Mouse (Mus musculus) forebrain, embryonic 15.5 days (tissue): ENCODE data around the gene Ube2m. TPM values are rescaled to one million over a fixed set of nuclear protein-coding genes. Genes with fewer than 3 reads are reported as not detected.
A peak's percentile ranks its signal among the peaks of the same experiment; 100 is the strongest.

Experiments
- ATAC-seq: fragments of 200-750 bp; cut with Nextera tagmentation; replicated peaks from 2 replicates; pipeline ENCODE4 v1.8.0; 2017; ENCODE audit warnings: mild to moderate bottlenecking, moderate TSS enrichment, moderate library complexity
- H3K27ac ChIP-seq: fragments of 300-500 bp; sonication (generic); replicated peaks from 2 replicates; pipeline ENCODE4 v1.5.1; 2015; ENCODE audit warnings: mild to moderate bottlenecking, inconsistent platforms
- H3K27me3 ChIP-seq: fragments of 300-500 bp; sonication (generic); 2 replicates; pipeline ENCODE4 v1.6.1; 2015; ENCODE audit warnings: inconsistent platforms
- H3K36me3 ChIP-seq: fragments of 300-500 bp; sonication (generic); 2 replicates; pipeline ENCODE4 v1.6.1; 2015; ENCODE audit warnings: mild to moderate bottlenecking, inconsistent platforms
- H3K4me1 ChIP-seq: fragments of 300-500 bp; sonication (generic); 2 replicates; pipeline ENCODE4 v1.6.1; 2015; ENCODE audit warnings: inconsistent platforms
- H3K4me2 ChIP-seq: fragments of 300-500 bp; sonication (generic); replicated peaks from 2 replicates; pipeline ENCODE4 v1.6.1; 2015; ENCODE audit warnings: mild to moderate bottlenecking, inconsistent platforms
- H3K4me3 ChIP-seq: fragments of 300-500 bp; sonication (generic); 2 replicates; pipeline ENCODE4 v1.5.1; 2015; ENCODE audit warnings: mild to moderate bottlenecking, inconsistent platforms
- H3K9ac ChIP-seq: fragments of 300-500 bp; sonication (generic); replicated peaks from 2 replicates; pipeline ENCODE4 v1.6.1; 2015; ENCODE audit warnings: mild to moderate bottlenecking, inconsistent platforms
- H3K9me3 ChIP-seq: fragments of 300-500 bp; sonication (generic); 2 replicates; pipeline ENCODE4 v1.6.1; 2016; ENCODE audit warnings: inconsistent platforms
- WGBS: fragments of 180-500 bp; shearing (Covaris S2); methylation state at CpG from one replicate; pipeline ENCODE4 v1.1.7; 2015; ENCODE audit warnings: mixed read lengths; 5-methylcytosine and 5-hydroxymethylcytosine counted together
- polyA plus RNA-seq: library from polyadenylated mRNA; unstranded; fragments of >200 nt; fragmentation: Nextera tagmentation; extraction: Ambion mirVana; gene quantifications from 2 replicates; pipeline ENCODE4 v1.2.1, GENCODE M21; 2015

The Ube2m gene
- polyA plus RNA-seq, 1 experiment from 2014 or later = 118 TPM

DNA sequence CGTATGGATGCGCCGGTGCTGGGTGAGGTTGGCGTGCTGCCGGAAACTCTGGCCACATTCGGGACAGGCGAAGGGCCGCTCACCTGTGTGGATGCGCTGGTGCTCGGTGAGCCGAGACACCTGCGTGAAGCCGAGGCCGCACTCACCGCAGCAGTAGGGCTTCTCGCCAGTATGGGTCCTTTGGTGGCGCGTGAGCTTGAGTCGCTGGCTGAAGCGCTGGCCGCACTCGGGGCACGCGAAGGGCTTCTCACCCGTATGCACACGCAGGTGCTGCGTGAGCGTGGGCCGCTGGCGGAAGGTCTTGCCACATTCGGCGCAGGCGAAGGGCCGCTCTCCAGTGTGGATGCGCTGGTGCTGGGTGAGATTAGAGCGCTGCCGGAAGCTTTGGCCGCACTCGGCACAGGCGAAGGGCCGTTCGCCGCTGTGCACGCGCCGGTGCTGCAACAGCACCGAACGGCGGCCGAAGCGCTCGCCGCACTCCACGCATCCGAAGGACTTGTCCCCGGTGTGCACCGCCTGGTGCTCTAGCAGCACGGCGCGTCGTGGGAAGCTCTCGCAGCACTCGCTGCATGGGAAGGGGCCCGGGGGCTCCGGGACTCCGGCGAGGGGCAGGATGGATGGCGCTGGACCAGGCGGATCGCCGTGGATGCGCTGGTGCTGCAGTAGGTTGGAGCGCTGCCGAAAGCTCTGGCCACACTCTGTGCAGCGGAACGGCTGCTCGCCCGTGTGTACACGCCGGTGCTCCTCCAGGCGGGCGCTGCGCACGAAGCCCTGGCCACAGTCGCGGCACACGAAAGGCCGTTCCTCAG is 5.6 kb upstream of the Ube2m start:
- Histone ChIP-seq H3K9me3 (no peaks in the 10 kb centered on the region), H3K27me3 (peaks cover 37% of the 10 kb centered on the region), H3K4me2 (peak overlapping the region; percentile 92), H3K27ac (no peak overlapping the region), H3K4me3 (peak overlapping the region; percentile 49), H3K9ac (peak overlapping the region; percentile 69), H3K36me3 (no peaks in the 10 kb centered on the region), H3K4me1 (peaks cover 22% of the 10 kb centered on the region)
- 5% methylated on average over 88 of the region's 88 CpGs for WGBS
- ATAC-seq = peak; percentile 53

- no peak for ATAC-seq
- Histone ChIP-seq H3K27me3 (peaks cover 37% of the 10 kb centered on the region), H3K4me1 (peaks cover 25% of the 10 kb centered on the region), H3K4me2 (peak overlapping the region; percentile 92), H3K36me3 (no peaks in the 10 kb centered on the region), H3K4me3 (peak overlapping the region; percentile 49; the same call in 1 of the 2 replicates), H3K9me3 (no peaks in the 10 kb centered on the region), H3K27ac (no peak overlapping the region), H3K9ac (no peak overlapping the region)
- WGBS = 41% methylated on average over 16 of the region's 16 CpGs
These were observed 5.0 kb upstream of the Ube2m start for GRCm38 (mm10) chr7:13043120-13043444.

DNA sequence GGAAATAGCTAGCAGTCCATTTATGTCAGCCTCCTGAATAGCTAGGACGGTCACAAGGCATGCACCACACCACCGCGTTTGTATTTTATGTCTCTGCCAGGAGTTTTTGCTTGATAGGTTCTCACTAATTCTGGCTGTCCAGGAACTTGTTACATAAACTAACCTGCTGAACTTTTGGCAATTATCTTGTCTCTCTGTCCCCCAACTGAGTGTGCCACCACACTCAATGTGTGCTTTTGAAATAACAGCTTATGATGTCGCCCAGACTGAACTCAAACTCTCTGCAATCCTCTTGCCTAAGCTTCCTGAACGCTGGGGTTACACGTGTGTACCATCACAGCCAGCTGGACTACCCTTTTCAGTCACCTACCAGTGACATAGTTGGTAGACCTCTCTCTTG is 4.4 kb upstream of the Ube2m start:
- Histone ChIP-seq H3K4me3 (no peak overlapping the region), H3K36me3 (no peaks in the 10 kb centered on the region), H3K27me3 (peaks cover 37% of the 10 kb centered on the region), H3K9me3 (no peaks in the 10 kb centered on the region), H3K9ac (no peak overlapping the region), H3K27ac (no peak overlapping the region), H3K4me1 (peaks cover 25% of the 10 kb centered on the region), H3K4me2 (no peak overlapping the region)
- ATAC-seq = no peak
- WGBS = 76% methylated on average over 6 of the region's 6 CpGs

DNA sequence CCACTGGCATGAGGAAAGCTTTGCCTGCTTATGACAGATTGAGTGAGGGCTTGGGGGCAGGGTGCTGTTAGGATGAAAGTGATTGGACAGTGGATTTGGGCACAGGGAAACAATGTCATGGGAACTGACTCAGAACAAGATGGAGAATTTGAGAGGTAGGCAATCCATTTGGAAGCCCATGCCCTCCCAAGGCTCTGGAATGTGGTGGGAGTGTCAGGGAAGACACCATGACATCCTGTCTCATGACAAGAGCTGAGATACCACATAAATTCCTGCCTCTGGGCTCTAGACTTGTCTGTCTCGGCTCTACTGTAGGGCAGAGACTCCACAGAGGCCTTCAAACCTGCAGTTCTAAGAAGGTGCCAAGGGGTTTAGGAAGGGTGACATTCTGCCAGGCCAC is 3.2 kb upstream of the Ube2m start:
- Histone ChIP-seq H3K36me3 (peaks cover 1% of the 10 kb centered on the region; the same call in 1 of the 2 replicates), H3K4me1 (peaks cover 34% of the 10 kb centered on the region), H3K27me3 (peaks cover 37% of the 10 kb centered on the region), H3K4me3 (no peak overlapping the region), H3K4me2 (no peak overlapping the region), H3K9me3 (no peaks in the 10 kb centered on the region), H3K27ac (no peak overlapping the region), H3K9ac (no peak overlapping the region)
- no peak for ATAC-seq
- WGBS = 76% methylated on average over 1 of the region's 1 CpGs

GRCm38 (mm10) chr7:13039181-13039580 is 1.1 kb upstream of the Ube2m start:
- H3K4me1 ChIP-seq = peaks cover 45% of the 10 kb centered on the region
- peak overlapping the region; percentile 90; the same call in 1 of the 2 replicates for H3K4me3 ChIP-seq
- H3K4me2 ChIP-seq = peak overlapping the region; percentile 78
- peaks cover 14% of the 10 kb centered on the region for H3K36me3 ChIP-seq
- peaks cover 26% of the 10 kb centered on the region for H3K27me3 ChIP-seq
- peak overlapping the region; percentile 100; the same call in 1 of the 2 replicates for H3K27ac ChIP-seq
- ATAC-seq = no peak
- H3K9me3 ChIP-seq = no peaks in the 10 kb centered on the region
- peak overlapping the region; percentile 99 for H3K9ac ChIP-seq
- 85% methylated on average over 1 of the region's 1 CpGs for WGBS

- Histone ChIP-seq H3K27ac (peak overlapping the region; percentile 100), H3K9ac (peak overlapping the region; percentile 99), H3K4me1 (peaks cover 45% of the 10 kb centered on the region), H3K4me2 (peak overlapping the region; percentile 78), H3K27me3 (peaks cover 21% of the 10 kb centered on the region), H3K9me3 (no peaks in the 10 kb centered on the region), H3K36me3 (peaks cover 14% of the 10 kb centered on the region), H3K4me3 (peak overlapping the region; percentile 90)
- WGBS = 23% methylated on average over 15 of the region's 15 CpGs
- ATAC-seq = no peak
These were observed 620 bp upstream of the Ube2m start for GRCm38 (mm10) chr7:13038621-13039169.

GRCm38 (mm10) chr7:13037366-13037765 is 709 bp downstream of the Ube2m start:
- peaks cover 25% of the 10 kb centered on the region for H3K36me3 ChIP-seq
- peak overlapping the region; percentile 78 for H3K4me2 ChIP-seq
- peaks cover 50% of the 10 kb centered on the region for H3K4me1 ChIP-seq
- under 1% methylated on average over 32 of the region's 33 CpGs for whole genome bisulfite sequencing
- no peaks in the 10 kb centered on the region for H3K9me3 ChIP-seq
- ATAC-seq = peak; percentile 1; the same call in 1 of the 2 replicates
- peak overlapping the region; percentile 99 for H3K9ac ChIP-seq
- H3K4me3 ChIP-seq = peak overlapping the region; percentile 90
- peaks cover 8% of the 10 kb centered on the region for H3K27me3 ChIP-seq
- H3K27ac ChIP-seq = peak overlapping the region; percentile 100

DNA sequence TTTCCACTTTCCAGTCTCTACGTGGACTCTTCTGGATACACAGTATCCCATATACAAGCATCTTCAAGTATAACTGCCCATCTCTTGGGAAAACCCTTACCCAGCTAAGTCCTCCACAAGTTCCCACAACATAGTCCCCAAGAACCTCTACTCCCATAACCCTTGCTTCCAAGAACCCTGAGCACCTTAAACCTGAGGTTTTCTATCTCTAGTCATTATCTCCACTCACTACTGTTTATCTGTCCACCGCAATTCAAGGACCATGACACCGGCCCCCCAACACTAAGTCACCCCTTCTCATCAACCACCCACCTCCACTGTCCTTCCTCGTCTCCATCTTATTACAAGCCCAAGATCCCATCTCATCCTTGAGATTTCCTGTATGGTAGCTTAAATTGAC is 1.3 kb downstream of the Ube2m start:
- Histone ChIP-seq H3K27me3 (peaks cover 4% of the 10 kb centered on the region; the same call in 1 of the 2 replicates), H3K27ac (peak overlapping the region; percentile 100), H3K9me3 (no peaks in the 10 kb centered on the region), H3K9ac (peak overlapping the region; percentile 99), H3K36me3 (peaks cover 31% of the 10 kb centered on the region), H3K4me1 (peaks cover 50% of the 10 kb centered on the region), H3K4me2 (peak overlapping the region; percentile 78), H3K4me3 (peak overlapping the region; percentile 90)
- ATAC-seq = no peak
- 49% methylated on average over 4 of the region's 4 CpGs for WGBS

DNA sequence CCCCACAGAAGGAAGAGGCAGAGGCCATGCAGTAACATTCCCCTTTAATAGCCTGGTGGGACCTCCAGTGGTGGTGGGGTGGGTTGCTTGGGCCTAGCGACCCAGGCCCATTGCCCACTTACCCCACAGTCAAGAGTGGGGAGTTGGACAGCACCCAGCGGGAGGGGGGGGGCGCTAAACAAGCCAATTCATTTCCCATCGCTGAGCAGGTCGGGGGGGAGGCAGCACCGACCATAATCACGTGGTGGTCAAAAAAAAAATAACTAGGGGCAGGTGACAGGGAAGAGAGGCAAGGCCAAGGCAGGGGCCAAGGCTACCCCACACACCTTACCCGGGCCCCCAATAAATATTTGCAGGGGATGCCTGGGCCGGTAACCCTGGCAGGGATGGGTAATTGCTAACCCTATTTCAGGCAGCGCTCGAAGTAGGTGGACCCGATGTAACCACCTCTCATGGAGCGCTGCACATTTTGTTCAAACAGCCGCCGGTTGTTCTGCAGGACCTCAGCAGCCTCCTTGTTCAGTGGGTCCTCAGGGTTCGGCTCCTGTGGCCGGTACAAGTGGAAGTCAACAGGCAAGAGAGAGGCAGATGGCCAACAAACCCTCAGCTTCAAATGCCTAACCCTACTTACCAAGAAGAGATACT is 2.7 kb downstream of the Ube2m start:
- no peak for ATAC-seq
- H3K4me3 ChIP-seq = 0 out of 2 replicates have a peak overlapping the region, but pooled peaks have one; percentile 56
- no peaks in the 10 kb centered on the region for H3K27me3 ChIP-seq
- no peaks in the 10 kb centered on the region for H3K9me3 ChIP-seq
- peak overlapping the region; percentile 92 for H3K27ac ChIP-seq
- H3K36me3 ChIP-seq = peaks cover 45% of the 10 kb centered on the region
- H3K4me2 ChIP-seq = 0 out of 2 replicates have a peak overlapping the region, but pooled peaks have one; percentile 78
- 81% methylated on average over 17 of the region's 17 CpGs for WGBS
- H3K9ac ChIP-seq = no peak overlapping the region
- peaks cover 50% of the 10 kb centered on the region for H3K4me1 ChIP-seq

GRCm38 (mm10) chr7:13034148-13034977 is 3.7 kb downstream of the Ube2m start, which contains the start of gene Chmp2a:
Gene Chmp2a, minus strand, starts transcription at chr7:13034807.
- no peaks in the 10 kb centered on the region for H3K9me3 ChIP-seq

DNA sequence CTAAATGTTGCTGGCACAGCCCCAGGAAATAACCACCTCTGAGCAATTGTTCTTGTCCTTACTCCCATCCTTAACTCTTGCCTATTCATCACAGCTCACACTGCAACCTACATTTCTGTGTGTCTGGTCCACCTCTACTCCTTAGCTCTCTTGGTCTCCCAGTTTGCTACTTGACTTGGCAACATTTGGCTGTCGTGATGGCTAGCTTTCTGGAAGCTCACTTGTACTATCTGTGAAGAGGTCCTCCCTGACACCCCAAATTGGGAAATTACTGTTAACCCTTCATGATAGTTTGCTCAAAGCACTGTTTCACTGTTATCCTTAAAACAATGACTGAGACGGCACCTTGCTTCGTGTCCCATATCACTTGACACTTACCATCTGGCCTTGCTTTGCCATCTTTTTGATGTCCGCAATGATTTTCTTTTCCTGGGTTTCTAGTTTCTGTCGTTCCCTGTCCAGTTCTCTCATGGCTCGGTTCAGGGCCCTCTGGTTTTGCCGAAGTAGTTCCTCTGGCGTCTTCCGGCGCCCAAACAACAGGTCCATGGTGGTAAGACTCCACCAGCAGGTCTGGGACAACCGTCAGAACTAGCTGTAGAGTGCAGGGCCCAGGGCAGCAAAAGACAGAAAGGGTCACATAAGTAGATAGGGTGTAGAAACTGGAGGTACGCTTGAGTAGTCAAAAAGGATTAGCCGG is 4.5 kb downstream of the Ube2m start:
- Histone ChIP-seq H3K27ac (peak overlapping the region; percentile 92), H3K9me3 (no peaks in the 10 kb centered on the region), H3K36me3 (peaks cover 63% of the 10 kb centered on the region), H3K4me2 (peak overlapping the region; percentile 78), H3K9ac (peak overlapping the region; percentile 68), H3K4me3 (peak overlapping the region; percentile 56), H3K27me3 (no peaks in the 10 kb centered on the region), H3K4me1 (peaks cover 43% of the 10 kb centered on the region)
- WGBS = 50% methylated on average over 13 of the region's 13 CpGs
- ATAC-seq = no peak

More at GRCm38 (mm10) chr7:13034148-13034977, 3.7 kb downstream of the Ube2m start, which contains the start of gene Chmp2a:
- H3K27ac ChIP-seq = peak within 1 kb of the TSS; percentile 92
- peaks cover 50% of the 10 kb centered on the region for H3K4me1 ChIP-seq
- H3K4me2 ChIP-seq = peak within 1 kb of the TSS; percentile 78
- H3K9ac ChIP-seq = peak within 1 kb of the TSS; percentile 68
- peaks cover 55% of the 10 kb centered on the region for H3K36me3 ChIP-seq
- no peaks in the 10 kb centered on the region for H3K27me3 ChIP-seq
- H3K4me3 ChIP-seq = peak within 1 kb of the TSS; percentile 56
- WGBS = under 1% methylated on average over 45 of the region's 45 CpGs
- peak; percentile 81 for ATAC-seq
